Mouse (Mus musculus): Measurements from ENCODE around the gene Mllt1. TPM values are rescaled to one million over a fixed set of nuclear protein-coding genes. Genes with fewer than 3 reads are reported as not detected.

Gene Mllt1
- total RNA-seq, 4 experiments from 2014 or later, result 67.0 to 82.3 (median 70.8) TPM

- DNase-seq (ENCODE audit: low spot score in 2 of 2), result no peak
Measured at GRCm38 (mm10) chr17:56884331-56884730, 50.9 kb downstream of the Mllt1 start.

- no peak for DNase-seq (ENCODE audit: low spot score in 2 of 2)
Measured at GRCm38 (mm10) chr17:56883612-56884011, 51.6 kb downstream of the Mllt1 start.

- DNase-seq (ENCODE audit: low spot score in 2 of 2), result no peak
Measured at GRCm38 (mm10) chr17:56877426-56877825, 57.8 kb downstream of the Mllt1 start.

- no peak for DNase-seq (ENCODE audit: low spot score in 2 of 2)
Measured at GRCm38 (mm10) chr17:56876981-56877380, 58.2 kb downstream of the Mllt1 start.

- DNase-seq (ENCODE audit: low spot score in 2 of 2), result no peak
Measured at GRCm38 (mm10) chr17:56876465-56876864, 58.8 kb downstream of the Mllt1 start.

GRCm38 (mm10) chr17:56874936-56875651, 60.1 kb downstream of the Mllt1 start, which contains the start of gene 1700061G19Rik:
TSS of gene 1700061G19Rik (plus strand) at chr17:56875477.
- DNase-seq (ENCODE audit: low spot score in 2 of 2), result no peak

GRCm38 (mm10) chr17:56874237-56874636, 61.0 kb downstream of the Mllt1 start, which contains the start of gene Acsbg2:
TSS of gene Acsbg2 (minus strand) at chr17:56874447.
- no peak for DNase-seq (ENCODE audit: low spot score in 2 of 2)

- DNase-seq (ENCODE audit: low spot score in 2 of 2), result no peak
Measured at GRCm38 (mm10) chr17:56872512-56872911, 62.7 kb downstream of the Mllt1 start.

- no peak for DNase-seq (ENCODE audit: low spot score in 2 of 2)
Measured at GRCm38 (mm10) chr17:56871767-56872166, 63.4 kb downstream of the Mllt1 start.

GRCm38 (mm10) chr17:56870287-56870953, 64.8 kb downstream of the Mllt1 start:
- no peak for DNase-seq (ENCODE audit: low spot score in 2 of 2)

- no peak for DNase-seq (ENCODE audit: low spot score in 2 of 2)
Measured at GRCm38 (mm10) chr17:56869481-56869977, 65.7 kb downstream of the Mllt1 start.

- DNase-seq (ENCODE audit: low spot score in 2 of 2), result no peak
Measured at GRCm38 (mm10) chr17:56866071-56866470, 69.1 kb downstream of the Mllt1 start.

GRCm38 (mm10) chr17:56861197-56861596, 74.0 kb downstream of the Mllt1 start:
- DNase-seq (ENCODE audit: low spot score in 2 of 2), result no peak

GRCm38 (mm10) chr17:56858922-56859321, 76.3 kb downstream of the Mllt1 start:
- no peak for DNase-seq (ENCODE audit: low spot score in 2 of 2)

GRCm38 (mm10) chr17:56858216-56858615, 77.0 kb downstream of the Mllt1 start:
- DNase-seq (ENCODE audit: low spot score in 2 of 2), result peak in 1 of 2 experiments; percentile 15

- DNase-seq (ENCODE audit: low spot score in 2 of 2), result no peak
Measured at GRCm38 (mm10) chr17:56855421-56855820, 79.8 kb downstream of the Mllt1 start.

GRCm38 (mm10) chr17:56851167-56851566, 84.0 kb downstream of the Mllt1 start:
- DNase-seq (ENCODE audit: low spot score in 2 of 2), result no peak

- no peak for DNase-seq (ENCODE audit: low spot score in 2 of 2)
Measured at GRCm38 (mm10) chr17:56849710-56850109, 85.5 kb downstream of the Mllt1 start.

- no peak for DNase-seq (ENCODE audit: low spot score in 2 of 2)
Measured at GRCm38 (mm10) chr17:56848785-56849184, 86.4 kb downstream of the Mllt1 start.

GRCm38 (mm10) chr17:56843678-56844077, 91.5 kb downstream of the Mllt1 start:
- no peak for DNase-seq (ENCODE audit: low spot score in 2 of 2)

Data from left cerebral cortex, adult 8-10 months (tissue).